Mouse (Mus musculus) embryonic facial prominence, embryonic 12.5 days (tissue): ENCODE measurements around the gene Trim71. TPM values are rescaled to one million over a fixed set of nuclear protein-coding genes. Genes with fewer than 3 reads are reported as not detected.
A peak's percentile ranks its signal among the peaks of the same experiment; 100 is the strongest.

ENCODE experiments used
- ATAC-seq: fragments of 200-750 bp; cut with Nextera tagmentation; 2 replicates; pipeline ENCODE4 v1.8.0; 2017; ENCODE audit not compliant: insufficient number of reproducible peaks, insufficient read depth, low FRiP score, low TSS enrichment
- H3K27ac ChIP-seq: fragments of 300-500 bp; sonication (generic); 2 replicates; pipeline ENCODE4 v1.5.1; 2016; ENCODE audit warnings: mild to moderate bottlenecking
- H3K27me3 ChIP-seq: fragments of 300-500 bp; sonication (generic); 2 replicates; pipeline ENCODE4 v1.6.1; 2016; ENCODE audit warnings: mild to moderate bottlenecking, moderate library complexity
- H3K36me3 ChIP-seq: fragments of 300-500 bp; sonication (generic); 2 replicates; pipeline ENCODE4 v1.6.1; 2016; ENCODE audit warnings: mild to moderate bottlenecking
- H3K4me1 ChIP-seq: fragments of 300-500 bp; sonication (generic); 2 replicates; pipeline ENCODE4 v1.6.1; 2016
- H3K4me2 ChIP-seq: fragments of 300-500 bp; sonication (generic); replicated peaks from 2 replicates; pipeline ENCODE4 v1.6.1; 2016; ENCODE audit warnings: mild to moderate bottlenecking, moderate library complexity
- H3K4me3 ChIP-seq: fragments of 300-500 bp; sonication (generic); 2 replicates; pipeline ENCODE4 v1.5.1; 2016; ENCODE audit warnings: mild to moderate bottlenecking
- H3K9ac ChIP-seq: fragments of 300-500 bp; sonication (generic); 2 replicates; pipeline ENCODE4 v1.6.1; 2016; ENCODE audit warnings: mild to moderate bottlenecking, moderate library complexity
- H3K9me3 ChIP-seq: fragments of 300-500 bp; sonication (generic); 2 replicates; pipeline ENCODE4 v1.6.1; 2016; ENCODE audit warnings: mild to moderate bottlenecking, moderate library complexity
- WGBS: fragments of 180-500 bp; shearing (Covaris S2); methylation state at CpG from one replicate; pipeline ENCODE4 v1.1.7; 2016; 5-methylcytosine and 5-hydroxymethylcytosine counted together
- polyA plus RNA-seq: library from polyadenylated mRNA; unstranded; fragments of >200 nt; fragmentation: Nextera tagmentation; extraction: Ambion mirVana; gene quantifications from 2 replicates; pipeline ENCODE4 v1.2.1, GENCODE M21; 2016

The Trim71 gene
- polyA plus RNA-seq, 1 experiment from 2014 or later: 0.95 TPM

DNA sequence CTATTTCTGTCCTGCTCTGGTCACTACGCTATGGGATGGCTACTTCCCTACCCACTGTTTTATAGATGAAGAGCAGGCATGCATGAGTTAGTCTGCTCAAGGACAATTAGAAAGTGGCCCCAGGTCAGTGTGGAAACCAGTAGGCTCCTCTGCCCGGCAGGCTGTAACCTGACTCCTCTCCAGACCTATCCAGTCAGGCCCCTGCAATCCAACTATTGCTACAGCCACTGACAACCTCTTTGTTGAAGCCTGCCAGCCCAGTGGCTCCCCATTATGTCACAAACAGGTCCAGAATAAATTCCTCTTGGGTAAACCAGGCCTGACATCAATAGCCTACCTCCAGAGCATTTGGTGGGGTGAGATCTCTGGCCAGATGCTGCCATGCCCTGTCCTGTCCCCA lies 27.5 kb downstream of the Trim71 start:
- Histone ChIP-seq H3K4me3 (no peak overlapping the region), H3K9ac (no peak overlapping the region), H3K4me1 (peaks cover 10% of the 10 kb centered on the region), H3K9me3 (no peaks in the 10 kb centered on the region), H3K4me2 (no peak overlapping the region), H3K27me3 (no peaks in the 10 kb centered on the region), H3K27ac (peak overlapping the region; percentile 13; the same call in 1 of the 2 replicates), H3K36me3 (no peaks in the 10 kb centered on the region)
- WGBS: 14% methylated on average over 2 of the region's 2 CpGs
- ATAC-seq: no peak

DNA sequence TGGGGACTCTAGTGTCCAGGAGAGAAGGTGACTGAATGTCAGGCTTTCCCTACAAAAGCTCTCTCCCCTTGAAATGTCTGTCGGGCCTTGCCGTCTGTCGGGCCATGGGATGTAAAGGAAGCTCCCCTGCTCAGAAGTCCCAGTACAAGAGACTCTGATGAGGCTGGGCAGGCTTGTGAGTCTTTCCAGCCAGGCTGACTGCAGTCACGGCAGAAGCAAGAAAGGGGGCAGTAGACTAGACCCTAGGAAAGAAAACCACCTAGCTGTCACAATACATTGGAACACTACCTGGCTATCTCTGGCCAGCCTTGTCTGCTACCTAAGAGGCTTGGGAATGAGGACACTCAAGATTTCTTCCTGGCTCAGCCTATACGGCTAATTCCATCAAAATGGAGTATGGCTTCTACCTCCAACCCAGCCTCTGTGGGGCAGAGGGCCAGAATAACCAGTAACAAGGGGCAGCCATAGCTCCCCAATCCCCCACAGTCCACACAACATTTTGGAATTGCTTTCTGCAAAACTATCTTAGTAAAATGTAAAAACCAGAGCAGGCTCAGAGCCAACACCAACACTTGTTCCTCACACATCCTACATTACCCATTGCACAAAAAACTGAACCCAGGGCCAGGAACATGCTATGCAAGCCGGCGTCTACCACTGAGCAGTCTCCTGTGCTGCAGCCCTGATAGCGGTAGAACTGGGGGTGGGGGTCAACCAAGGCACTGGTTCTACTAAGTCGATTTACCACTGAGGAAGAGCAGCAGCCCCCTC lies 29.2 kb downstream of the Trim71 start:
- Histone ChIP-seq H3K4me2 (no peak overlapping the region), H3K9me3 (no peaks in the 10 kb centered on the region), H3K4me3 (no peak overlapping the region), H3K27ac (no peak overlapping the region), H3K9ac (no peak overlapping the region), H3K36me3 (no peaks in the 10 kb centered on the region), H3K4me1 (peaks cover 24% of the 10 kb centered on the region), H3K27me3 (no peaks in the 10 kb centered on the region)
- no peak for ATAC-seq
- 76% methylated on average over 9 of the region's 9 CpGs for WGBS

DNA sequence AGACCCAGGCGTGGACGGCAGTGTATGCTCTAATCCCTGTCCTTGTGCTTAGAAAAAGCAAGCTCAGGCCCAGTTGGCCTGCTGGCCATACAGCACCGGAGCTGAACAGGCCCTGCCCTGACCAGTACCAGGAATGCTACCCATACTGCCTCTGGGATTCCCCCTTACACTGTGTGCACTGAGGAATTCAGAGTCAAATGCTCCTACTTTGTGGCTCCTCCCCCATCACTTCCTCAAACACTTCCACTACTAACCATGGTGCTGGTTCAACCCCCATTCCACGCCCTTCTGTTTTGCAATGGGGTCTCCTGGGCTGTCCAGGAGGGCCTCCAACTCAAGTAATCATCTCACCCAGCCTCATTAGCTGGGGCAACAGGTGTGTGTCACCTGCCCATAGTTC lies 30.3 kb downstream of the Trim71 start:
- ATAC-seq: 0 out of 2 replicates have a peak, but pooled peaks have one; percentile 57
- H3K9me3 ChIP-seq: no peaks in the 10 kb centered on the region

DNA sequence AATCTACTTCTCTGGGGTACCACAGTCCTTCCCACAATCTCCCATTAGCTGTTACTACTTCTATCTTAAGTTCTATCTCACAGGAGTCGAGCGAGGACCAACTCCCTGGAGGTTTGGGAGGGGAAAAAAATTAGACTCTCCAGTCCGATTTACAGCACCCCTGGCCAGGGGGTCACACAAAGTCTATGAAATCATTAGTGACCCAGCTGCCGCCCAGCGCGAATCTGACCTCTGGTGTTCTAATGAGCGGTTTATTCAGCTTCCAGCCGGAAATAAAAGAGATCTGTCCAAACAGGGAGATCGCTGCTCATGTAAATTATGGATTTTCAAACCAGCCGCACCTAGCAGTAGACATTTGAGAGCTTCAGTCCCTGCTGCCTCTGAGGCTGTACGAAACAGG lies 32.9 kb downstream of the Trim71 start:
- ATAC-seq: no peak
- no peak overlapping the region for H3K9ac ChIP-seq
- peaks cover 35% of the 10 kb centered on the region for H3K4me1 ChIP-seq
- H3K4me3 ChIP-seq: no peak overlapping the region
- no peak overlapping the region for H3K27ac ChIP-seq
- no peaks in the 10 kb centered on the region for H3K9me3 ChIP-seq
- H3K27me3 ChIP-seq: no peaks in the 10 kb centered on the region
- peak overlapping the region; percentile 17; the same call in 1 of the 2 replicates for H3K4me2 ChIP-seq
- WGBS: 14% methylated on average over 11 of the region's 11 CpGs
- H3K36me3 ChIP-seq: no peaks in the 10 kb centered on the region

More for the DNA sequence above, 30.3 kb downstream of the Trim71 start:
- H3K36me3 ChIP-seq: no peaks in the 10 kb centered on the region
- no peak overlapping the region for H3K4me2 ChIP-seq
- no peak overlapping the region for H3K27ac ChIP-seq
- 66% methylated on average over 4 of the region's 4 CpGs for WGBS
- no peak overlapping the region for H3K4me3 ChIP-seq
- H3K27me3 ChIP-seq: no peaks in the 10 kb centered on the region
- H3K4me1 ChIP-seq: peaks cover 24% of the 10 kb centered on the region
- no peak overlapping the region for H3K9ac ChIP-seq

DNA sequence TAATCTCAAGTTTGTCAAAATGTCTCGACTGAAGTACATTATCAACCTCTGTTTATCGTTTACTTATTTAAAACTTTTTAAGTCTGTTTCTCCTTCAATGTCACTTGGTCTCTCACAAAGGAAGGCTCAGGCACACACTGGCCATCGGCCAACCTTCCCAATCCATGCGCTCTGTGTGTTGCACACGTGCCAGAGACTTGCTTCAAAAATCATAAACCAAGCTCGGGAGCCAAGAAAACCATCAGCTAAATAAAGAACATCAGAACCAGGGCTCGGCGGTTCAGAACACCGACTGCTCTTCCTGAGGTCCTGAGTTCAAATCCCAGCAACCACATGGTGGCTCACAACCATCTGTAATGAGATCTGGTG lies 35.5 kb downstream of the Trim71 start:
- H3K4me1 ChIP-seq: peaks cover 44% of the 10 kb centered on the region
- ATAC-seq: no peak
- H3K4me2 ChIP-seq: no peak overlapping the region

DNA sequence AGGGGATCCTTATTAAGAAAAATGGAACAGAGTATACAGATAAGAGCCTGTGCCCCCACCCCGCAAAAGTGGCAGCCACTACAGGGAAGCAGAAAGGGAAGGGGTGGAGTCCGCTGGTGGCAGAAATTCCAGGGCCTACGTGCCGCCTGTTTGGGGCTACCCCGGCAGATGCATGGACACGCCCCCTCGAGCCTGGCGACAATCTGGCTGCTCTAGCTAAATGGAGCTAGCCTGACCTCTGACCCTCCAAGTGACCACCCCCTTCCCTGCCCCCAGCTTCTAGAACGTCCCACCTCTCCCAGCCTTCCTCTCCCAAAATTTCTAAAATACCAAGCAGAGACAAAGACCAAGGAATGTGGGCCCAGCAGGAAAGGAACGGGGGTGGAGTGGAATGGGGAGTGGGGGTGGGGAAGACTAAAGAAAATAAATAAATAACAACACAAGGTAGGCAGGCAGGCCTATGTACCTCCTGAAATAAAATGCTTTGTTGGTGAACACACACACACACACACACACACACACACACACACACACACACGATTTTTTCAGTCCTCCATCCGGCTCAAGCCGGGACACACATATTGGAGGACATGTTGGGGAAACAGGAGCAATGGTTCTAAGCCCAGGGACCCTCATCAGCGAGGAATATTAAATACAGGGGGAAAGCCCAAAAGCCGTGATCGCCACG lies 36.0 kb downstream of the Trim71 start:
- Histone ChIP-seq H3K9ac (no peak overlapping the region), H3K27ac (peak overlapping the region; percentile 50; the same call in 1 of the 2 replicates), H3K4me3 (no peak overlapping the region), H3K27me3 (no peaks in the 10 kb centered on the region), H3K9me3 (no peaks in the 10 kb centered on the region), H3K4me2 (peak overlapping the region; percentile 32), H3K36me3 (no peaks in the 10 kb centered on the region), H3K4me1 (peaks cover 44% of the 10 kb centered on the region)
- WGBS: 9% methylated on average over 17 of the region's 17 CpGs
- peak; percentile 31; the same call in 1 of the 2 replicates for ATAC-seq

More for the DNA sequence above, 35.5 kb downstream of the Trim71 start:
- H3K27me3 ChIP-seq: no peaks in the 10 kb centered on the region
- H3K9me3 ChIP-seq: no peaks in the 10 kb centered on the region
- H3K9ac ChIP-seq: no peak overlapping the region
- WGBS: 40% methylated on average over 9 of the region's 9 CpGs
- no peak overlapping the region for H3K4me3 ChIP-seq
- H3K36me3 ChIP-seq: no peaks in the 10 kb centered on the region
- peak overlapping the region; percentile 50; the same call in 1 of the 2 replicates for H3K27ac ChIP-seq

DNA sequence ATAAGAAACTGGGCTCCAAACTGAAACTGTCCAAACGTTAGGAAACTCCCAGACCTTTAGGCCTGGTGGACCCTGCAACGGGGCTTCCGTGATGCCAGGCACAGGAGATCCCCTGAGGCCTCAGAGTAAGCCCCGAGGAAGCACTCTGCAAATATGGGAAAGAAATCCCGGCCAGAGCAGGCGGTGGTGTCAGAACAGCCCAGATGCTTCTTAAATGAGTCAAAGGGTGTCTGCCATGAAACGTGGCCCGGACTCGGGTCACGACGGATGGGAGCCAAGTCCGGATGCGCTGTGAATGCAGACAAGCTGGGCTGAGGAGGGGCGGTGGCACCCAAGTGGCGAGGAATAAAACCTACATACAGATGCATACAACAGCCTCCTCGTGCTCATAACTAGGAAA lies 37.1 kb downstream of the Trim71 start:
- Histone ChIP-seq H3K4me3 (peak overlapping the region; percentile 23), H3K27me3 (no peaks in the 10 kb centered on the region), H3K9ac (no peak overlapping the region), H3K4me1 (peaks cover 44% of the 10 kb centered on the region), H3K9me3 (no peaks in the 10 kb centered on the region), H3K36me3 (no peaks in the 10 kb centered on the region), H3K27ac (0 out of 2 replicates have a peak overlapping the region, but pooled peaks have one; percentile 2), H3K4me2 (peak overlapping the region; percentile 33)
- peak; percentile 6; the same call in 1 of the 2 replicates for ATAC-seq
- 3% methylated on average over 16 of the region's 16 CpGs for WGBS

DNA sequence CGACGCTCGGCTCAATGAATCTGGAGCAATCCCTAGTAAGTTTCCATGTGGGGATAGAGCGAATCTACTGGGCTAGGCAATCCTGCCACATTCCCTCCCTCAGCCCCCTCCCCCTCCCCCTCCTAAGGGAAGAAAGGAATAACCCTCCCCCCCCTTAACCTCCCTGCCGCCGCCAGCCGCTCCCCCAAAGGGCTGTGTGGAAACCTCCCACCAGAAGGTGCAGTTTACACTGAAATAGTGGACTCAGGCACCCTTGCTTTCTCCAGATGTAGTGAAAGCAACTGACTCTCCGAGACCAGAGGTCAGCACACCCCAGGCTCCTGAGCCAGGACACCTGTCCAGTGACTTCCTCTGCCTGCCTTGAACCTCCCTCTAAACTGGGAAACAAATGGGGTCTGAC lies 37.6 kb downstream of the Trim71 start:
- no peak overlapping the region for H3K9ac ChIP-seq
- H3K4me2 ChIP-seq: peak overlapping the region; percentile 33
- 0 out of 2 replicates have a peak overlapping the region, but pooled peaks have one; percentile 2 for H3K27ac ChIP-seq
- H3K4me3 ChIP-seq: 0 out of 2 replicates have a peak overlapping the region, but pooled peaks have one; percentile 23
- no peaks in the 10 kb centered on the region for H3K9me3 ChIP-seq
- ATAC-seq: peak; percentile 35; the same call in 1 of the 2 replicates
- WGBS: 4% methylated on average over 8 of the region's 8 CpGs
- H3K36me3 ChIP-seq: no peaks in the 10 kb centered on the region
- H3K4me1 ChIP-seq: peaks cover 42% of the 10 kb centered on the region
- no peaks in the 10 kb centered on the region for H3K27me3 ChIP-seq

DNA sequence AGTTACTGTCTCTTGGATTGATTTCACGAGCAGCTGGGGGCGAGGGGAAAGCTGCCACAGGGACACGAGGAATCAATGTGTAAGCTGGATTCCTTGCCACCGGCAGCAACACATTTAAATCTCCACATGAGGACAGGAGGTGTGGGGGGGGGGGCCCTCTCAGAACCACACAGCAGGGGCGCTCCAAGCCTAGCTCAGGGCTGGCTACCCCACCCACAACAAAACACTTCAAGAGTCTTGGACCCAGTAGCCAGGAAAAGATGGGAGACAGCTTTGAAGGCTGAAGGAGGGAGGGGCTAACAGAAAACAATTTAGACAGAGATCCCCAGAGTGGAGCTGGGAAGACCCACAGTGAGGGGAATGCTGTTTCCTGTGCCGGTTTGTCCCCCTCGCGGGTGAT lies 38.3 kb downstream of the Trim71 start:
- Histone ChIP-seq H3K27me3 (no peaks in the 10 kb centered on the region), H3K27ac (peak overlapping the region; percentile 38; the same call in 1 of the 2 replicates), H3K9ac (no peak overlapping the region), H3K4me1 (peaks cover 35% of the 10 kb centered on the region), H3K36me3 (no peaks in the 10 kb centered on the region), H3K4me2 (peak overlapping the region; percentile 29), H3K9me3 (no peaks in the 10 kb centered on the region), H3K4me3 (no peak overlapping the region)
- 5% methylated on average over 8 of the region's 8 CpGs for WGBS
- no peak for ATAC-seq

DNA sequence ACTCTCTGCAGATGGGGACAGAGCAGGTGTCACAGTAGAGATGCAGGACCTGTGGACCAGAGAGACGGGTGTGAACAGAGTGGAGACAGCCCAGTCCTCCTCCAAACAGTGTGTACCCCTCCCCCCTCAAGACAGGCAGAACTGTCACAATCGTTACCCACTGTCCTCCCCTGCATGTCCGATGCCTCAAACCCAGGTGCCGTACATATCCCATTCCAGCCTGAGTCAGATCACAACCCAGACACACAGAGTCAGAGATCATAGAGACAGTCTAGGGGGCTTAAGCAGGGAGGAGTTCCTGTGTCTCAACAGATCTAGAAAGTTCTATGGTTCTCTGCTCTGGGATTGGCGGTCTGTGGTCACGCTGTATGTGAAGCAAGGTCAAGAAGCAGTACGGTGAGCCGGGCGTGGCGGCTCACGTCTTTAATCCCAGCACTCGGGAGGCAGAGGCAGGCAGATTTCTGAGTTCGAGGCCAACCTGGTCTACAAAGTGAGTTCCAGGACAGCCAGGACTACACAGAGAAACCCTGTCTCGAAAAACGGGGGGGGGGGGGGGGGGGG lies 39.0 kb downstream of the Trim71 start:
- no peak overlapping the region for H3K4me3 ChIP-seq
- no peak for ATAC-seq
- H3K4me1 ChIP-seq: peaks cover 29% of the 10 kb centered on the region
- WGBS: 96% methylated on average over 13 of the region's 15 CpGs
- H3K27me3 ChIP-seq: no peaks in the 10 kb centered on the region
- H3K27ac ChIP-seq: no peak overlapping the region
- no peaks in the 10 kb centered on the region for H3K9me3 ChIP-seq
- no peaks in the 10 kb centered on the region for H3K36me3 ChIP-seq
- no peak overlapping the region for H3K4me2 ChIP-seq
- H3K9ac ChIP-seq: no peak overlapping the region

DNA sequence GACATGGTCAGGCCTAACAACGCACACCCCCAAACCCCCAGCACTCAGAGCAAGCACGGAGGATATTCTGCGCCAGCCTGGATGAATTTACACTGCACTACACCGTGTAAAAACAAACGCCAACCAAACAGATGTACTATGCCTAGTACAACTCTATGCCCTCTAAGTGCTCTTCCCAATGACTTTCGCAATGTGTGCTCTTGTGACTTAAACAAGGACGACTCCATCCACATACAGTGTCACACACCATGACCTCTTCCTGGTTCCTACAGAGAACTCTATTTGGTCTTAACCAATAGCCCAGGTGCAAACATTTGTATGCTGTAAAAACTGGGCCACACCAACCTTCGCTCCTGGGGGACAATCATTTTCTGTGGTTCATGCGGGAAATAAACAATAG lies 41.7 kb downstream of the Trim71 start:
- Histone ChIP-seq H3K27me3 (no peaks in the 10 kb centered on the region), H3K9ac (no peak overlapping the region), H3K4me2 (no peak overlapping the region), H3K9me3 (no peaks in the 10 kb centered on the region), H3K4me1 (peaks cover 18% of the 10 kb centered on the region), H3K4me3 (no peak overlapping the region), H3K27ac (no peak overlapping the region), H3K36me3 (no peaks in the 10 kb centered on the region)
- ATAC-seq: no peak
- WGBS: 88% methylated on average over 9 of the region's 9 CpGs
